Mouse (Mus musculus) CH12.LX (cell line): Measurements from ENCODE around the gene Zfp326. TPM values are rescaled to one million over a fixed set of nuclear protein-coding genes. Genes with fewer than 3 reads are reported as not detected.

Source experiments
- DNase-seq: peaks from one replicate; pipeline ENCODE4 v3.0.0-alpha.2; 2013; ENCODE audit errors: extremely low read depth
- H3K27ac ChIP-seq: 2 replicates; pipeline ENCODE4 v1.5.1; 2012; ENCODE audit warnings: low read depth, mild to moderate bottlenecking, control low read depth, moderate library complexity; ENCODE audit not compliant: insufficient read depth
- H3K27me3 ChIP-seq: replicated peaks from 2 replicates; pipeline ENCODE3; 2012; ENCODE audit warnings: inconsistent platforms
- H3K36me3 ChIP-seq, 2 experiments: replicated peaks in 1 of 2; 2 replicates each; pipeline versions ENCODE3 to v1.6.1; 2012; ENCODE audit warnings: inconsistent platforms in 1 of 2, low read length in 1 of 2, mild to moderate bottlenecking in 1 of 2, mixed read lengths in 1 of 2, moderate library complexity in 1 of 2; ENCODE audit not compliant: control insufficient read depth in 1 of 2, insufficient read depth in 1 of 2
- H3K4me1 ChIP-seq, 2 experiments: 2 replicates each; pipeline ENCODE4 v1.6.1; 2012; ENCODE audit warnings: inconsistent platforms in 1 of 2, moderate library complexity in 1 of 2; ENCODE audit not compliant: insufficient read depth in 2 of 2, control insufficient read depth in 1 of 2
- H3K4me2 ChIP-seq: 2 replicates; pipeline ENCODE4 v1.6.1; 2012; ENCODE audit warnings: low read depth, mild to moderate bottlenecking, control low read depth; ENCODE audit not compliant: poor library complexity, insufficient read depth, severe bottlenecking
- H3K4me3 ChIP-seq, 3 experiments: fragments of 150-350 bp in 1 of 3; sonication (generic) in 1 of 3; replicated peaks in 1 of 3; 2 replicates each; pipeline versions ENCODE3 to v1.5.1; 2011 to 2012; ENCODE audit warnings: low read depth in 2 of 3, low read length in 2 of 3, mild to moderate bottlenecking in 2 of 3, moderate library complexity in 2 of 3, control low read depth in 1 of 3, improper control_type of control experiment in 1 of 3, inconsistent platforms in 1 of 3, mixed read lengths in 1 of 3; ENCODE audit not compliant: poor library complexity in 1 of 3
- H3K79me2 ChIP-seq: replicated peaks from 2 replicates; pipeline ENCODE4 v1.6.1; 2012; ENCODE audit warnings: mild to moderate bottlenecking, moderate library complexity; ENCODE audit not compliant: control insufficient read depth, poor library complexity, insufficient read depth, severe bottlenecking; ENCODE audit errors: extremely low read depth
- H3K9ac ChIP-seq: 2 replicates; pipeline ENCODE4 v1.6.1; 2012; ENCODE audit warnings: low read depth, mild to moderate bottlenecking, control low read depth, moderate library complexity; ENCODE audit not compliant: insufficient read depth
- H3K9me3 ChIP-seq: replicated peaks from 2 replicates; pipeline ENCODE3; 2012; ENCODE audit warnings: low read length, inconsistent platforms, mixed read lengths
- E2F4 ChIP-seq: IDR thresholded peaks from 2 replicates; pipeline ENCODE4 v1.6.1; 2011; ENCODE audit warnings: low read depth, low read length, improper control_type of control experiment; ENCODE audit not compliant: insufficient replicate concordance
- JUN ChIP-seq: IDR thresholded peaks from 2 replicates; pipeline ENCODE4 v1.6.1; 2011; ENCODE audit warnings: low read depth, mild to moderate bottlenecking, low read length, improper control_type of control experiment, moderate library complexity; ENCODE audit not compliant: insufficient read depth
- JUND ChIP-seq: conservative IDR thresholded peaks from 2 replicates; pipeline ENCODE4 v1.6.1; 2011; ENCODE audit warnings: low read depth, low read length, improper control_type of control experiment
- KAT2A ChIP-seq: IDR thresholded peaks from 2 replicates; pipeline ENCODE4 v1.6.1; 2012; ENCODE audit warnings: low read length, improper control_type of control experiment, inconsistent platforms; ENCODE audit not compliant: insufficient replicate concordance
- MAFK ChIP-seq: IDR thresholded peaks from 2 replicates; pipeline ENCODE4 v1.6.1; 2011; ENCODE audit warnings: low read length, improper control_type of control experiment; ENCODE audit not compliant: insufficient replicate concordance
- MXI1 ChIP-seq: IDR thresholded peaks from 2 replicates; pipeline ENCODE4 v1.6.1; 2011; ENCODE audit warnings: mild to moderate bottlenecking, low read depth, low read length, improper control_type of control experiment
- NELFE ChIP-seq: IDR thresholded peaks from 2 replicates; pipeline ENCODE4 v1.6.1; 2011; ENCODE audit warnings: low read depth, low read length, improper control_type of control experiment
- PAX5 ChIP-seq: IDR thresholded peaks from 2 replicates; pipeline ENCODE4 v1.6.1; 2012; ENCODE audit warnings: low read length, inconsistent platforms, mixed read lengths
- POLR2A ChIP-seq: IDR thresholded peaks from 2 replicates; pipeline ENCODE4 v1.6.1; 2011; ENCODE audit warnings: low read depth, mild to moderate bottlenecking, improper control_type of control experiment, low read length
- POLR2AphosphoS2 ChIP-seq: IDR thresholded peaks from 2 replicates; pipeline ENCODE4 v1.6.1; 2011; ENCODE audit warnings: low read depth, low read length, improper control_type of control experiment
- RCOR1 ChIP-seq: conservative IDR thresholded peaks from 2 replicates; pipeline ENCODE4 v1.6.1; 2012; ENCODE audit warnings: low read depth, mild to moderate bottlenecking, inconsistent platforms, low read length, improper control_type of control experiment
- TBP ChIP-seq: conservative IDR thresholded peaks from 2 replicates; pipeline ENCODE4 v1.6.1; 2011; ENCODE audit warnings: low read depth, low read length, improper control_type of control experiment
- TCF12 ChIP-seq: IDR thresholded peaks from 2 replicates; pipeline ENCODE4 v1.6.1; 2014; ENCODE audit warnings: low read depth, mild to moderate bottlenecking, inconsistent platforms, low read length, improper control_type of control experiment
- UBTF ChIP-seq: IDR thresholded peaks from 2 replicates; pipeline ENCODE4 v1.6.1; 2012; ENCODE audit warnings: low read depth, mild to moderate bottlenecking, inconsistent platforms, low read length, improper control_type of control experiment, moderate library complexity
- USF2 ChIP-seq: conservative IDR thresholded peaks from 2 replicates; pipeline ENCODE4 v1.6.1; 2011; ENCODE audit warnings: low read depth, low read length, improper control_type of control experiment
- dilution Hi-C: fragments of 300-500 bp; cut with MboI; formaldehyde crosslinking; loops from 2 replicates; pipeline ENCODE4 v1.14.3; 2020; ENCODE audit warnings: low sequenced_read_pairs; ENCODE audit not compliant: extremely low pct_unique_long_range_greater_than_20kb, extremely low pct_ligation_motif_present
- in situ Hi-C: fragments of 300-500 bp; cut with MboI; formaldehyde crosslinking; loops from 3 replicates; pipeline ENCODE4 v1.14.3; 2019; ENCODE audit warnings: low sequenced_read_pairs, low pct_ligation_motif_present, low pct_unique_long_range_greater_than_20kb, mixed read lengths
- polyA plus RNA-seq: library from polyadenylated mRNA; unstranded; fragments of >175 nt; gene quantifications from 2 replicates; pipeline ENCODE4 v1.2.1, GENCODE M21; 2012; ENCODE audit warnings: low read depth; ENCODE audit not compliant: insufficient read length
- total RNA-seq, 2 experiments: library from RNA; depleted of rRNA; stranded (reverse); fragments of 300-350 nt in 1 of 2; fragments of >200 nt in 1 of 2; gene quantifications; 2 replicates each; pipeline ENCODE4 v1.2.3; 2012 to 2014

Gene Zfp326
- total and polyA plus RNA-seq, 3 experiments = 5.3 to 21.6 (median 7.4) TPM

- no peaks in the 10 kb centered on the region; the same call in 1 of the 2 replicates for H3K79me2 ChIP-seq
- H3K4me3 ChIP-seq = no peak overlapping the region
- no peaks in the 10 kb centered on the region for H3K27me3 ChIP-seq
- TF ChIP-seq KAT2A (no peak), MAFK (no peak), RCOR1 (no peak), NELFE (no peak), POLR2AphosphoS2 (no peak), PAX5 (no peak), MXI1 (no peak), UBTF (no peak), E2F4 (no peak), TCF12 (no peak), JUND (no peak), POLR2A (no peak)
- no peaks in the 10 kb centered on the region for H3K9me3 ChIP-seq
- no peak overlapping the region for H3K27ac ChIP-seq
- H3K4me1 ChIP-seq = peaks cover 0 to 4% of the 10 kb centered on the region in 2 experiments; a peak in 1 of 4 replicates
- DNase-seq = no peak
- H3K36me3 ChIP-seq = peaks cover 9 to 39% of the 10 kb centered on the region in 2 experiments
- in situ Hi-C loops (no loop called here), dilution Hi-C loops (no loop called here)
- H3K9ac ChIP-seq = no peak overlapping the region
- no peak overlapping the region for H3K4me2 ChIP-seq
Measured at GRCm38 (mm10) chr5:105887317-105887716, 11.0 kb downstream of the Zfp326 start.

DNA sequence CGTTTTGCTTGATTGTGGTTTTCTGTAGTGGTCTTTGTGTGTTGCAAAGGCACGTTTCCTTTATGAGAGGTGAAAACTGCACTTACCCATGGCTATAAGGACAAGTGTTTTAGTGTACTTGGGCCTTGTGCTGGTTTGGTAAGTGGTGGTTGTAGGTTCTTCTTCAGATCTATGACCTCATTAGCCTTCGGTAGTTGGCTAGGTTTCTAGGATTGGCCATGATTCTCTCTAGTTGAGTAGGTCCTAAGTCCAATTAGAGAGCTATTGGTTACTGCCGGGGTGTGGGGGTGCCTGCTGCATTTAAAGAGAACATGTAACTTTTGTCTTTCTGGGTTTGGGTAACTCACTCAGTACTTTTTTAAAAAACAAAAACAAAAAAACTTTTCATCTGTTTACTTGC is 21.8 kb downstream of the Zfp326 start:
- H3K4me1 ChIP-seq = no peaks in the 10 kb centered on the region
- no peak for DNase-seq
- dilution Hi-C loops (no loop called here), in situ Hi-C loops (no loop called here)
- no peak for TF ChIP-seq USF2
- TF ChIP-seq TBP = no peak
- no peak for TF ChIP-seq JUN
- TF ChIP-seq MXI1 = no peak
- no peak overlapping the region for H3K27ac ChIP-seq
- H3K4me2 ChIP-seq = no peak overlapping the region
- H3K4me3 ChIP-seq = no peak overlapping the region
- H3K9ac ChIP-seq = no peak overlapping the region
- H3K9me3 ChIP-seq = no peaks in the 10 kb centered on the region
- H3K79me2 ChIP-seq = no peaks in the 10 kb centered on the region
- H3K27me3 ChIP-seq = no peaks in the 10 kb centered on the region
- peaks cover 6 to 43% of the 10 kb centered on the region in 2 experiments for H3K36me3 ChIP-seq

DNA sequence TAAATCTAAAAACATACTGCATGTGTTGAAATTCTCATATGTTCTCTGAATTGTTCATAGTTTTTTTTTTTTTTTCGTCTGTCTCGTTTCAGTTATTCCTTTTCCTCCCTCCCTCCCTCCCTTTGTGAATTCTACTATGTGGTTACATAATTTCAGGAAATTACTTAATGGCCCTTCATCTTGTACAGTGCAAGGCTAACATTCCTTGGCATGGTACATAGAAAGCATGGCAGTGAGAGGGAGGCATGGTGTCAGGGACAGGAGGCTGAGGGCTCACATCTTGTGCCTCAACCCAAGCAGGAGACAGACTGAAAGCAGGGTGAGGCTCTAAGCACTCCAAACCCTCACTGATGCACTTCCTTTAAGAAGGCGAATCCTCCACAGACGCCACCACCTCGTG is 32.8 kb downstream of the Zfp326 start:
- in situ Hi-C loops = no loop called here
- no peaks in the 10 kb centered on the region for H3K9me3 ChIP-seq
- dilution Hi-C loops = no loop called here
- no peak for DNase-seq
- H3K27ac ChIP-seq = no peak overlapping the region
- no peaks in the 10 kb centered on the region; a peak in 1 of 4 replicates for H3K4me1 ChIP-seq
- TF ChIP-seq NELFE = no peak
- H3K4me3 ChIP-seq = no peak overlapping the region
- H3K27me3 ChIP-seq = no peaks in the 10 kb centered on the region
- no peak overlapping the region for H3K9ac ChIP-seq
- H3K4me2 ChIP-seq = no peak overlapping the region
- H3K36me3 ChIP-seq = peaks cover 28 to 74% of the 10 kb centered on the region in 2 experiments
- H3K79me2 ChIP-seq = no peaks in the 10 kb centered on the region
